Mouse (Mus musculus): Measurements from ENCODE around the gene Slc16a10.

The Slc16a10 gene

GRCm38 (mm10) chr10:40068595-40068994 lies 73.5 kb downstream of the Slc16a10 start:
- no peak for DNase-seq (ENCODE audit: low spot score)

GRCm38 (mm10) chr10:40067529-40067928 lies 74.5 kb downstream of the Slc16a10 start:
- no peak for DNase-seq (ENCODE audit: low spot score)

- DNase-seq (ENCODE audit: low spot score) = no peak
These were observed 75.0 kb downstream of the Slc16a10 start for GRCm38 (mm10) chr10:40067071-40067470.

GRCm38 (mm10) chr10:40065357-40065756 lies 76.7 kb downstream of the Slc16a10 start:
- DNase-seq (ENCODE audit: low spot score) = no peak

- peak; percentile 3 for DNase-seq (ENCODE audit: low spot score)
These were observed 78.7 kb downstream of the Slc16a10 start for GRCm38 (mm10) chr10:40063291-40063890.

GRCm38 (mm10) chr10:40062812-40063211 lies 79.2 kb downstream of the Slc16a10 start:
- no peak for DNase-seq (ENCODE audit: low spot score)

GRCm38 (mm10) chr10:40061926-40062325 lies 80.1 kb downstream of the Slc16a10 start:
- no peak for DNase-seq (ENCODE audit: low spot score)

- DNase-seq (ENCODE audit: low spot score) = no peak
These were observed 83.3 kb downstream of the Slc16a10 start for GRCm38 (mm10) chr10:40058786-40059120.

GRCm38 (mm10) chr10:40058062-40058785 lies 83.8 kb downstream of the Slc16a10 start:
- no peak for DNase-seq (ENCODE audit: low spot score)

- no peak for DNase-seq (ENCODE audit: low spot score)
These were observed 84.4 kb downstream of the Slc16a10 start for GRCm38 (mm10) chr10:40057615-40058014.

GRCm38 (mm10) chr10:40054455-40054854 lies 87.6 kb downstream of the Slc16a10 start:
- no peak for DNase-seq (ENCODE audit: low spot score)

GRCm38 (mm10) chr10:40053896-40054295 lies 88.2 kb downstream of the Slc16a10 start:
- DNase-seq (ENCODE audit: low spot score) = no peak

- DNase-seq (ENCODE audit: low spot score) = no peak
These were observed 88.7 kb downstream of the Slc16a10 start for GRCm38 (mm10) chr10:40053257-40053895.

- DNase-seq (ENCODE audit: low spot score) = no peak
These were observed 90.1 kb downstream of the Slc16a10 start for GRCm38 (mm10) chr10:40051997-40052396.

GRCm38 (mm10) chr10:40050763-40051162 lies 91.3 kb downstream of the Slc16a10 start:
- DNase-seq (ENCODE audit: low spot score) = no peak

- DNase-seq (ENCODE audit: low spot score) = no peak
These were observed 100.7 kb downstream of the Slc16a10 start for GRCm38 (mm10) chr10:40041339-40041738.

GRCm38 (mm10) chr10:40036686-40037560 lies 105.1 kb downstream of the Slc16a10 start:
- DNase-seq (ENCODE audit: low spot score) = no peak

GRCm38 (mm10) chr10:40034956-40035355 lies 107.1 kb downstream of the Slc16a10 start:
- DNase-seq (ENCODE audit: low spot score) = no peak

- DNase-seq (ENCODE audit: low spot score) = no peak
These were observed 109.2 kb downstream of the Slc16a10 start for GRCm38 (mm10) chr10:40032897-40033296.

GRCm38 (mm10) chr10:40030716-40031115 lies 111.3 kb downstream of the Slc16a10 start:
- no peak for DNase-seq (ENCODE audit: low spot score)

- no peak for DNase-seq (ENCODE audit: low spot score)
These were observed 112.4 kb downstream of the Slc16a10 start for GRCm38 (mm10) chr10:40029610-40030009.

- DNase-seq (ENCODE audit: low spot score) = no peak
These were observed 114.0 kb downstream of the Slc16a10 start for GRCm38 (mm10) chr10:40028091-40028490.

Data from testis, postnatal 14 days (tissue).